Mouse (Mus musculus): ENCODE results near the gene Hrc.

DNA sequence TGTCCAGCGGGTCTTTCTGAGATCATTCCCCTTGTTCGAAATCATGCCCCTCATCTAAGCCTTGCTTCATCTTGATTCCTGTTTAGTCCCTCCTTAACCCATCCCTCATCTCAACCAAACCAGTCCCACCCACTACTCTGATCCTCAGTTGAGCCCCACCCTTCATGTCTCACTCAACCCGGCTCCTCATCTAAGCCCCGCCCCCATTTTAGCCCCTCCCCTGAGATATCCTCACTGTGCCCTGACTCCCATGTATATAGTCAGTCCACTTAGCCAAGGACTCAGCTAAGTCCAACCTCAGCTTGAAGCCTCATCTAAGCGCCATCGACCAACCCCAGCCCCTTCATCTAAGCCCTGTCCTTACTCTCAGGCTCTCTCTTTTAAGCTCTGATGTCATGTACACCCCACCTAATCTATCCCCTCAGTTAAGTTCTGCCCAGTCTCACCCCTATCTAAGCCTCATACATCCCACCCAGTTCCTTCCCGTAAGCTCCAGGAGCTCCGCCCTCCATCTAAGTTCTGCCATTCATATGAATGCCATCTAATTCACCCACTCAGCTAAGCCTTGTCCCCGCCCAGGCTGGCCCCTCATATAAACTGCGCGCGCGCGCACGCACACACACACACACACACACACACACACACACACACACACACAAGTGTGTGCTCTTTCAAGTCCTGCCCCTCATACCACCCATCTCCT, 20.4 kb downstream of the Hrc start:
- TF ChIP-seq CTCF (IDR thresholded peaks at IDR 0.05 in 2 of 3, conservative IDR thresholded peaks at IDR 0.05 in 1 of 3; ENCODE audit: control insufficient read depth in 1 of 3, insufficient read depth in 1 of 3, low read depth in 2 of 3, low read length in 3 of 3, poor library complexity in 1 of 3, severe bottlenecking in 1 of 3) (no peak), RCOR1 (IDR thresholded peaks at IDR 0.05; ENCODE audit: low read depth, low read length) (no peak), POLR2A (IDR thresholded peaks at IDR 0.05; ENCODE audit: control insufficient read depth in 1 of 2, insufficient read depth in 1 of 2, low read depth in 1 of 2, low read length in 2 of 2, poor library complexity in 1 of 2) (no peak), TCF12 (IDR thresholded peaks at IDR 0.05; ENCODE audit: low read depth, low read length) (no peak), CHD2 (IDR thresholded peaks at IDR 0.05; ENCODE audit: low read length) (no peak)
